Mouse (Mus musculus) olfactory bulb, adult 2 months (tissue): ENCODE data around the gene Thegl. TPM values are rescaled to one million over a fixed set of nuclear protein-coding genes. Genes with fewer than 3 reads are reported as not detected.

ENCODE experiments used
- H3K27ac ChIP-seq: fragments of 200-500 bp; 2 replicates; pipeline ENCODE4 v1.5.1; 2012; ENCODE audit warnings: low read depth, low read length; ENCODE audit not compliant: insufficient read depth
- H3K4me1 ChIP-seq: fragments of 200-500 bp; 2 replicates; pipeline ENCODE4 v1.6.1; 2012; ENCODE audit warnings: low read length; ENCODE audit not compliant: control insufficient read depth, insufficient read depth
- H3K4me3 ChIP-seq: fragments of 200-500 bp; 2 replicates; pipeline ENCODE4 v1.5.1; 2012; ENCODE audit warnings: mild to moderate bottlenecking, low read depth, low read length, moderate library complexity; ENCODE audit not compliant: insufficient read depth
- CTCF ChIP-seq: fragments of 200-500 bp; IDR thresholded peaks from 2 replicates; pipeline ENCODE4 v1.5.1; 2012; ENCODE audit warnings: low read depth, mild to moderate bottlenecking, low read length, moderate library complexity; ENCODE audit not compliant: insufficient read depth
- POLR2A ChIP-seq: fragments of 200-500 bp; IDR thresholded peaks from 2 replicates; pipeline ENCODE4 v1.6.1; 2012; ENCODE audit warnings: mild to moderate bottlenecking, low read depth, low read length, moderate library complexity; ENCODE audit not compliant: insufficient read depth
- WGBS: fragments of 180-500 bp; shearing (Covaris S2); methylation state at CpG from one replicate; pipeline ENCODE4 v1.1.7; 2018; 5-methylcytosine and 5-hydroxymethylcytosine counted together
- polyA plus RNA-seq: library from polyadenylated mRNA; stranded (reverse); fragments of >200 nt; gene quantifications from 2 replicates; pipeline ENCODE4 v1.2.4, GENCODE M21; 2012; ENCODE audit warnings: low replicate concordance; ENCODE audit not compliant: missing spikeins, insufficient read depth, insufficient read length

The Thegl gene
- polyA plus RNA-seq, 1 experiment: not detected

DNA sequence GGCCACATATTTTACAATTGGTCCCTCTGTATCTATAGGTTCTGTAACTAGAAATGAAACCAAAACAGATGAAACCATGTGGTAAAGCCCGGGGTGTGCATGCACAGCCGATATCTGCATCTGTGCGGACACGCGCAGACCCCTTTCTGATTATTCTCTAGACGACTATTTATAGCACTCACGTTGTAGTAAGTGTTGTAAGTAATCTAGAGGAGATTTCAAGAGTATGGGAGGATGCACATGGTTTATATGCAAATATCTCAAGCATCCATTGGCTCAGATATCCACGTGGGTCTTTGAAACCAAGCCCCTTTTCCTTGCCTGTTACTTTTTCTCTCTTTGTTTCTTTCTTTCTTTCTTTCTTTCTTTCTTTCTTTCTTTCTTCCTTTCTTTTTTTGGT is 58.0 kb downstream of the Thegl start:
- 90% methylated on average over 8 of the region's 8 CpGs for WGBS
- Histone ChIP-seq H3K27ac (no peak overlapping the region), H3K4me1 (peaks cover 2% of the 10 kb centered on the region), H3K4me3 (no peak overlapping the region)
- TF ChIP-seq POLR2A (no peak), CTCF (no peak)

DNA sequence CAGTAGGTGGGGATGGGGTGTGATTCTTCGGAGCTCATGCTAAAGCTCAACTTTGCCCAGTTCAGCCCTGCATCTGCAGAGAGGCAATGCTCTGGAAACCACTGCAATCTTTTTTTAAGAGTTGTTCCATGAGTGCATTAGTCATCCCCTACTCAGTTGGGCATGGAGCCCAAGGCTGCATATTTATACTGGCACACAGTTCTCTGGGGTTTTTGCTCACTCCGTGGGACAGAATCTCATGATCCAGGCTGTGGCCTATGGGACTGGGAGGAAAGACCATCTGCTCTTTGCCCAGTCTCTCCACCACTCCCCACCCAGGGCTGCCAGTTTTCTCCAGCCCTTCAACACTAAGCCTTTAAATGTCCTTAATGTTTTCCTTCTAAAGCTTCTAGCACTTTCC is 59.1 kb downstream of the Thegl start:
- TF ChIP-seq POLR2A (no peak), CTCF (no peak)
- peaks cover 2% of the 10 kb centered on the region for H3K4me1 ChIP-seq
- no peak overlapping the region for H3K27ac ChIP-seq
- H3K4me3 ChIP-seq: no peak overlapping the region
- 18% methylated on average over 2 of the region's 2 CpGs for WGBS

DNA sequence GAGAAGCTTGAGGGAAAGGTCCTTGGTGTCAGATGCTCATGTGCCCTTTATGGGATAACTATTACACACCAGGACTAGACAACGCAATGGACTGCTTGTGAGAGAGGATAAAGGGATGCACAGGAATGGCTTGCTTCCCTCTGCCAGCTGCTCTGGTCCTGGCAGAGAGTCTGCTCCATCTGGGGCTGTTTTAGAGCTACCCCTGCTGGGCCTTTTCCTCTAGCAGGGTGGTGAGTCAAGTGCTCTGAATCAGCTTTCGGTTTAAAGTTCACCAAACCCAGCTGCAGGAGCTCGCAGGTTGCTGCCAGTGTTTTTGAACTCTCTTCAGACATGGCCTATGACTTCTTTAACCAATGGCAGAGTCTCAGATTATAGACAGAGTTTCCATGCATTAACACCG is 60.1 kb downstream of the Thegl start:
- 68% methylated on average over 4 of the region's 4 CpGs for WGBS
- peaks cover 2% of the 10 kb centered on the region for H3K4me1 ChIP-seq
- no peak overlapping the region for H3K4me3 ChIP-seq
- no peak for TF ChIP-seq POLR2A
- no peak for TF ChIP-seq CTCF
- peak overlapping the region; percentile 12; the same call in 1 of the 2 replicates for H3K27ac ChIP-seq

- WGBS: 80% methylated on average over 4 of the region's 4 CpGs
Observed at GRCm38 (mm10) chr5:77080761-77081160, 64.9 kb downstream of the Thegl start.

DNA sequence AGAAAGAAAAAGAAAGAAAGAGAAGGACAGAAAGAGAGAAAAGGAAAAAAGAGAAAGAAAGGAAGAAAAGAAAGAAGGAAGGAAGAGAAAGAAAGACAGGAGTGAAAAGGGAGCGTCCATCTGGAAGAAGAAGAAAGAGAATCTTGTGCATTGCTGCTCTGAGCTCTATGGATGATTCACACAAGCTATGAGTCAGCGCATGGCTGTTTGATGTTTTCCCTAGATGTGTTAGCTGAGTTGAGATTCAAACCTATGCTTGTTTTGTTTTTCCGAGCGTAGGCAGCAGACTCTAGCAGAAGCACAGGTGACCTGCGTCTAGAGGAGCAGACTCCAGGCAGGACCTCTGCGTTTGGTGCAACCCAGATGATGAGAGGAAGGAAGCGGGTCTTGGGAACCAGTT is 66.9 kb downstream of the Thegl start:
- no peak overlapping the region for H3K27ac ChIP-seq
- 40% methylated on average over 7 of the region's 7 CpGs for WGBS
- H3K4me3 ChIP-seq: no peak overlapping the region
- TF ChIP-seq POLR2A: no peak
- no peak for TF ChIP-seq CTCF
- peaks cover 5% of the 10 kb centered on the region for H3K4me1 ChIP-seq

More at GRCm38 (mm10) chr5:77080761-77081160, 64.9 kb downstream of the Thegl start:
- no peak overlapping the region for H3K27ac ChIP-seq
- peaks cover 2% of the 10 kb centered on the region; the same call in 1 of the 2 replicates for H3K4me1 ChIP-seq
- no peak overlapping the region for H3K4me3 ChIP-seq
- TF ChIP-seq POLR2A (no peak), CTCF (no peak)

DNA sequence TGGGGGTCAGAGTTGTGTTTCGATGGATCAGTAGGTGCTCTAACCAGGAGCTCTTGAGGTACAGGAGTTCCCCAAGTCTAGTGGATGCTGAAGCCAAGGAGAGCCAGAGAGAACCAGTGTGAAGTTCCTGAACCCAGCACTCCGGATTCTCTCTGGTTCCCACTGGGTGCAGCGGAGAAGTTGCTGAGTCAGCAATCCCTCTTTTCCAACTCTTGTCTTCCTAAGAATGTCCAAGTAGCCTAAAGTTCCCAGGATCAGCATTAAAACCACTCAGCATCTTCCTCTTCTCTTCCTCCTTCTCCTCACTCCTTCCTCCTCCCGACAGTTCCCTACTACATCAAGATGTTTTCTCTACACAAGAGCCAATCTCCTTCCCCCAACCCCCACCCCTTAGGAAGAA is 68.6 kb downstream of the Thegl start:
- Histone ChIP-seq H3K27ac (no peak overlapping the region), H3K4me3 (no peak overlapping the region), H3K4me1 (peaks cover 7% of the 10 kb centered on the region)
- 96% methylated on average over 4 of the region's 4 CpGs for WGBS
- TF ChIP-seq POLR2A (no peak), CTCF (no peak)

GRCm38 (mm10) chr5:77085753-77086450 is 70.1 kb downstream of the Thegl start:
- H3K27ac ChIP-seq: no peak overlapping the region
- TF ChIP-seq POLR2A (no peak), CTCF (no peak)
- H3K4me1 ChIP-seq: peaks cover 7% of the 10 kb centered on the region
- 85% methylated on average over 10 of the region's 10 CpGs for WGBS
- H3K4me3 ChIP-seq: no peak overlapping the region

DNA sequence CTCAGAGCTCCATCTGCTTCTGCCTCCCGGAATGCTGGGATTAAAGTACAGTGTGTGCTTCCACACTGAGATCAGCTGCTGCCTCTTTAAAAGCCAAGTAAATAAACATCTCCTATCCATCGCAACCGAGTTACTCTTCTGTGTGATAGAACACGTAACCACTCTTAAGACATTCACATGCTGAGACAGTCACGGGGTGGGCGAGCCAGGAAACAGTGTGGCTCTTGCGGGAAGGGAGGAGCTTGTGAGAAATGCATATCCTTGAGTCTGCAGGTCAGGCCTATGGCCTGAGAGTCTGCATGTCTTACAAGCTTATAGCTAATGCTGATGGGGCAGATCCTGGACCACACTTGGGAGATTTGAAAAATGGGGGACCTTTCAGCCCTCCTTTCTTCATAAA is 70.7 kb downstream of the Thegl start:
- no peak overlapping the region for H3K27ac ChIP-seq
- peaks cover 7% of the 10 kb centered on the region for H3K4me1 ChIP-seq
- no peak for TF ChIP-seq POLR2A
- TF ChIP-seq CTCF: no peak
- no peak overlapping the region for H3K4me3 ChIP-seq
- WGBS: 91% methylated on average over 7 of the region's 7 CpGs

- no peak overlapping the region for H3K4me3 ChIP-seq
- H3K4me1 ChIP-seq: peaks cover 7% of the 10 kb centered on the region
- TF ChIP-seq CTCF: no peak
- no peak for TF ChIP-seq POLR2A
- no peak overlapping the region for H3K27ac ChIP-seq
- WGBS: 64% methylated on average over 3 of the region's 3 CpGs
Observed at GRCm38 (mm10) chr5:77087122-77087521, 71.3 kb downstream of the Thegl start.

DNA sequence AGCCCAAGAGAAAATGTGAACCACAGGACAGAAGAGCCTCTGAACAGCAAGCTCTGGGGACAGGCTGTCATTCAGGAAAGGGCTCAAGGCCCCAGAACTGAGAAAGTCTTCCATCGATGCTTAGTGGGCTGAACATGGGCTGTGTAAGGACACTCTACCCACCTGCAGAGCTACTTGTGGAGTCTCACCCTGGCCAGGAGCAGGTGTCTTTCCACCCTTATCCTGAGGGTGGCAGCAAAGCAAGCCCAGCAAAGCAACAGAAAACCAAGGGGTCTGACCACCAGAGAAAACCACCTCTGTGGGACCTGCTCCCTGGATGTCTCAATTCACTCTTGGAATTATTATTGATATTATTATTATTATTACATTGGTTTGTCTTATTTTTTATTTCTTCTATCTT is 73.5 kb downstream of the Thegl start:
- H3K27ac ChIP-seq: no peak overlapping the region
- H3K4me1 ChIP-seq: peaks cover 11% of the 10 kb centered on the region
- TF ChIP-seq POLR2A (no peak), CTCF (peak; percentile 59)
- H3K4me3 ChIP-seq: no peak overlapping the region
- WGBS: 21% methylated on average over 1 of the region's 1 CpGs
